Mouse (Mus musculus): ENCODE measurements at regions not wholly inside any gene's neighbourhood (a gene's known extent, or its start where the extent isn't known, plus 50 kb on each side); places are given as distances from the start of the nearest gene placed in this dataset.

DNA sequence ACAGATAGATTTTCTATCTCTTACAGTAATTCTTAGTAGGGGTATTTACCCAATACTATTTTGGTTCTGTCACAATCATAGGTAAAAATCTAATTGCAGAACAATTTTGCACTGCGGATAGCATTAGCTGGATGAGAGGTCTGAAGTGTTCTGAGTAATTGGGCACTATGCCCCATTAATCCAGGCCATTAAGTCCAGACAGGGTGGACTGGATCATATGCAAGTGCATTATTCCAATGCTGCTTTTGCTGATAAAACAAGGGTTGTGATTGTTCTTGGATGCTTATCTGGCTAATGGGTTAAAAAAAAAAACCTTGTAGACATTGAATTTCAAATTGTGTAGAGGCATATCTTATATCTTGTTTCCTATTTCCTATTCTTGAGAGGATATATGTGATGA lies 1732.6 kb upstream of the Gm6569 start:
- DNase-seq = no peak

DNA sequence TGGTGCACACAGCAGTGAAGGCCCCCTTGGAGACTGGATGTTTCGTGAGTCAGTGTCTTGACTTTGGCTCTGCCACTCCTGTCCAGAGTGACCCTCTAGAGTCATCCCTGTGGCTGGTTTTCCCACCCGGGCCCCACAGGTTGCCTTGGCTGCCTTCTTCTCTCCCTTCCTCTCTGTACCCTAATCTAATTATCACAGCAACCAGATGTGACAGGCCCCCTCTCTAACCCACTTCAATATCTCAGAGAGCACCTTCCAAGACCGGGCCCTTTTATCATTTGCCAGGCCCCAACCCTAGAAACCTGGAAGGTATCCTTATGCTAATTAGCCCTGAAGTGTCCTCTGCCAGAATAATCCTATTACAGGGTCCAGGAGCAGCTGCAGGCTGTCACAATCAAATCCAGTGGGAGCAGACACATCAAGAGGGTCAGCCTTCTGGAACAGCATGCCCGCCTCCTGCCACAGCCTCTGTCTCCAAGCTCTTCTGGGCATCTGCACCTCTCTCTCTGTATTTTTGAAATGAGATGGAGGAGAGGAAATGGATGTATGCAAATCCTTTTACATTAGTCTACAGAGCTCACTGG lies 1728.4 kb upstream of the Gm6569 start:
- no peak for DNase-seq

DNA sequence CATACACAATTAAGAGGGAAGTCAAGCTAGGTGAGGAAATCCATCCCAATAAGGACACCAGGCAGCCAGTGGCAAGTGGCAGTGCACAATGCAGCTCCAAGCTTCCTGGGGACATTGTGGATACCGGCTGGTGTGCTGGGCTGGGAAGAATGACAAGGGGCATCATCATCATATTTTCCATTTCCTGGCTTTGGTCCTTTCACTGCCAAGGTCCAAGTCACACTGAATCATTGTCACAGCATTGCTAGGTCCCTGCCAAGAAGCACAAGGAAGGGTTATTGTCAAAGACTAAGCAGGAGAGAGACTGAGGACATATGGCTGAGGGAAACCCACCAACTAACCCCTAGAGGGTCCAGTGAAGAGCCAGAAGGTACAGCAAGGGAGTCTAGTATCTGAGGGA lies 1723.8 kb upstream of the Gm6569 start:
- peak; percentile 67 to 73 for DNase-seq

- DNase-seq = no peak
Observed at GRCm38 (mm10) chr15:72116772-72117171, 1717.6 kb upstream of the Gm6569 start.

- no peak for DNase-seq
Observed at GRCm38 (mm10) chr15:72134226-72134625, 1700.1 kb upstream of the Gm6569 start.

GRCm38 (mm10) chr15:72135992-72136617 lies 1698.3 kb upstream of the Gm6569 start:
- no peak for DNase-seq

GRCm38 (mm10) chr15:72140122-72140521 lies 1694.2 kb upstream of the Gm6569 start:
- DNase-seq = peak; percentile 29 to 46

GRCm38 (mm10) chr15:72150581-72150980 lies 1683.8 kb upstream of the Gm6569 start:
- DNase-seq = peak; percentile 88

DNA sequence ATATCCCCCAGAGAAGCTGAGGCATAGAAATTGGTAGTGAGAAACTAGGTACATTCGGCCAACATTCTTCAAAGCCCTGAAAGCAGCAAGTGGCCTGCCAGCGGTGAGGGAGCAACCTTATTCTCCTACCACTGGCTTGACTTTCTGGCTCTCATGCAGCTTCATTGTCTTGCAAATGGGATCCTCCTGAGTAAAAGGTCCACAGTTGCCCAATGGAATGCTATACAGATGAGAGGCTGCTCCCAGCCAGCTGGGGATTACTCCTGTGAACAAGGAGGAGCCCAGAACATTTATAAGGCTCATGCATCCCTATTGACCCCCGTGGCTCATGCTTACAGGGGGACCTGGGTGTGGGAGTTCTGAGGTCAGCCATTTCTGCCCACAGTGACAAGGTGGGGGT lies 1675.9 kb upstream of the Gm6569 start:
- no peak for DNase-seq

- no peak for DNase-seq
Observed at GRCm38 (mm10) chr15:72200861-72201260, 1633.5 kb upstream of the Gm6569 start.

- peak; percentile 52 to 80 for DNase-seq
Observed at GRCm38 (mm10) chr15:72201791-72202190, 1632.6 kb upstream of the Gm6569 start.

GRCm38 (mm10) chr15:72205240-72205799 lies 1629.0 kb upstream of the Gm6569 start:
- no peak for DNase-seq

- DNase-seq = peak; percentile 95 to 98
Observed at GRCm38 (mm10) chr15:72205950-72206349, 1628.4 kb upstream of the Gm6569 start.

GRCm38 (mm10) chr15:72207589-72207988 lies 1626.8 kb upstream of the Gm6569 start:
- DNase-seq = no peak

GRCm38 (mm10) chr15:72208076-72208475 lies 1626.3 kb upstream of the Gm6569 start:
- no peak for DNase-seq

DNA sequence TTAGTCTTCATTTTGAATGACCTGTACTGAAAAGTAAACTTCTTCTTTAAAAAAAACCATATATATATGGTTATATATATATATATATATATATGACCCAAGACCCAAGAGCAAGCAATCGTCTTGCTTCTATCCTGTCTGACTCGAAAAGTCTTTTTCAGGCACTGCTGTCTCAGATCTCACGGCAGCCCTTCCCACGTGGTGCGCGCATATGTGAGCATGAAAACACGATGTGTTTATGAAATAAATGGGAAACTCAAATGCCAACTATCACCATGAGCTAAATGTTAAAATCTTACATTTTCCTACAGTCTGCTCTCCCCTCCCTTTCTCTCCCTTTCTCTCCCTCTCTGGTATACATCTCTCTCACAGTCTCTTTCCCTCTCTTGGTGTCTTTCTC lies 1625.4 kb upstream of the Gm6569 start:
- no peak for DNase-seq

- no peak for DNase-seq
Observed at GRCm38 (mm10) chr15:72217731-72218130, 1616.6 kb upstream of the Gm6569 start.

DNA sequence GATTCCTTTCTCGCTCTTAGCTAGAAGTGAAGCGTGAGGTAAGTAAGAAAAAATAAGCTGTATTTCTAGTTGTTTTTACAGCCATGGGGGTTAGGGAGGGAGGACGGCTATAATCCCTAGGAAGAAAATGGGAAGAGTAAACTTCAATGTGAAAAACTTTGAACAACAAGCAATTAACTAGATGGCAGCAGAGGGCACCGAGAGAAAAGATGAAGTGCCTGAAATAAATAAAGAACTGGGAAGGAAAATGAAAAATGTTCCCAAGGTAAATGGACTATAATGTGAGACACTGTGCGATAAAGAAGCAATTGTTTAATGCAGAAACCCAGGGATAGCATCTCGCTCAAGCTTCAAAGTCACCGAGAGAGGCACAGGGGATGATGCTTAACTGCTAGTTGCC lies 1614.4 kb upstream of the Gm6569 start:
- DNase-seq = no peak

DNA sequence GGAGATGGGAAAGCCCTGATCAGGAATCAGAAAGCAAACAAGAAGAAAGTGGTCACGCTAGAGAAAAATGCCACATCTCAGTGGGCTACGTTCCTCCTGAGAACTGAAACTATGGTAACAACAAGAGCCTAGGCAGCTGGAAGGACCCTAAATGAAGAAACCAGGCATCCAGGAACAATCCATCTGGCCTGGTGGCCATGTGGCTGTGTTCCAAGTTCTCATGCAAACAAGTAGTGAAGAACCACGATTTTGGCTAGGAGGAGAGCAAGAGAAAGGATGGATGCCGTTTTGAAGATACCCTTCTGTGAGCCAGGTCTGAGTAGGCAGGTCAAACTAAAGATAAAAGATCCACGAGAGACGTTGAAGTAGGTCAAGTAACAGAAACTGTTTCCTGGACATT lies 1613.6 kb upstream of the Gm6569 start:
- DNase-seq = no peak

- DNase-seq = peak; percentile 25 to 41
Observed at GRCm38 (mm10) chr15:72232355-72232754, 1602.0 kb upstream of the Gm6569 start.

DNA sequence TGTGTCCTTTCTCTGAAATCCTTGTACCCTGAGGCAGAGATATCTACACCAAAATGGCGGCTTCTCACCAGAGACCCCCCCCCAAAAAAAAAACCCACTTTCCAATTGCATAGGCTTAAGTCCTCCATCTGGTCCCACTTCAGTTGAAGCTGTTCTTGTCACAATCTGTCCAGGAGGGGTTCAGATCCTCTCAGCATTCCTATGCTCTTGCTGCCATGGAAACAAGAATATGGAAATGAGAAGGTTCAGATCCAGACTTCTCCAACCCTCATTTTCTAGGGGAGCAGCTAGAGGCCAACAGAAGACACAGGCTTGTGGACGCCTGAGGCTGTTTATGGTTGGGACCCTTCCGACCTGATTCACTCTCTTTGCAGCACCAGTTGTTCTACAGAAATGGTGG lies 1569.7 kb upstream of the Gm6569 start:
- DNase-seq = no peak

DNA sequence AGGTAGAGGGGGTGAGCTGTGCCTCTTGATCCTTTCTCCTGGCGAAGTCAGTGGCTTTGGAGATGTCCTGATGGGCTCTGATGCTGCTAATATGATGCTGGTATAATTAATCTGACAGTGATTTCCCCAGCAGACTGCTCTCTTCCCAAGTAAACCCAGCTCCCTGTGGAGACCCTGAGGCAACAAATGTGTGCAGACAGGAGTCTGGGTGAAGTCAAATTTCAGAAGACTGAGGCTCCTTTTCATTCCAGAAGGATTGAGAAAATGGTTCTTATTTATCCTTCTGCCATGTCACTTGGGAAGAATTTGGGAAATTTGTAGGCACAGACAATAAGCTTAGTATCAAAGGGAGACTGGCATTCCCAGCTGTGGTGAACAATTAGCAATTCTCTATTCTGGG lies 1550.5 kb upstream of the Gm6569 start:
- DNase-seq = no peak

DNA sequence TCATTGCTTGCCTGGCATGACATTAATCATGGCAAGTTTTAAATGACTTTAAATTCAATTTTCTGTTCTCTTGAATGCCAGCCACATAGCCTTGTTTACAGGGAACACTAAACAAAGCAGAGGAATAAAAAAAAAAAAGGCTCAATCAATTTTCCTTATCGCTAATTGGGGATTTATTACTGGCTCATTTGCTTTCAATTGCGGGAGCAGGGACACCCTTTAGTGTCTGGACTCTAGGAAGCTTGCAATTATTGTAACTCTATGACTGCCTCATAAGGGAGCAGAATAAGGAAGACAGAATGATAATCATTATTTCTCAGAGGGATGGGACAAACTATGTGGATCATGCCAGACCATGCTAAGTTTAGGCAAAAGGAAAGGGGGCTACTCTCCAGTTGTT lies 1537.7 kb upstream of the Gm6569 start:
- no peak for DNase-seq

DNA sequence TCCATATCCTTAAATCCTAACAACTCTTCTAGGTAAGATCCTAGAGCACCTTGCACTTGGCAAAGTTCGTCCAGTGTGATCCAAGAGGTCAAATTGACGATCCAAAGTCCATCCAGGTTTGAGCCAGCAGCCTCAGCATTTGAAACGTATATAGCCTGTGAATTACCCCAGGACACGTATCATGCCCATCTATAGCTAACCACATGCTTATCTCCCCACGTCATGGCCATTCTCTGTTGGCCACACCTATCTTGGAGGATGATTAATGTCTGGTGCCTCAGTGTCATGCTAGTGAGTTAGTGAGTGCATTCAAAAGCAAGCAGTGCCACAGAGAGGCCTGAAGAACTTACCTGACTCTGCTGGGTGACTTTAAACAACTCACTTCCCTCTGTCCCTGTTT lies 1521.9 kb upstream of the Gm6569 start:
- no peak for DNase-seq

GRCm38 (mm10) chr15:72321528-72321927 lies 1512.8 kb upstream of the Gm6569 start:
- no peak for DNase-seq

Measured in cerebellum, postnatal 25 days (tissue).